Mouse (Mus musculus) midbrain, embryonic 13.5 days (tissue): ENCODE measurements around the gene Xxylt1. TPM values are rescaled to one million over a fixed set of nuclear protein-coding genes. Genes with fewer than 3 reads are reported as not detected.

Experiments
- ATAC-seq: fragments of 200-750 bp; cut with Nextera tagmentation; 2 replicates; pipeline ENCODE4 v1.8.0; 2017; ENCODE audit warnings: mild to moderate bottlenecking, moderate TSS enrichment, moderate library complexity
- H3K27ac ChIP-seq: fragments of 300-500 bp; sonication (generic); 2 replicates; pipeline ENCODE4 v1.5.1; 2015; ENCODE audit warnings: inconsistent platforms, mild to moderate bottlenecking, moderate library complexity
- H3K27me3 ChIP-seq: fragments of 300-500 bp; sonication (generic); 2 replicates; pipeline ENCODE4 v1.6.1; 2015; ENCODE audit warnings: mild to moderate bottlenecking, inconsistent platforms
- H3K36me3 ChIP-seq: fragments of 300-500 bp; sonication (generic); 2 replicates; pipeline ENCODE4 v1.6.1; 2015; ENCODE audit warnings: mild to moderate bottlenecking, inconsistent platforms
- H3K4me1 ChIP-seq: fragments of 300-500 bp; sonication (generic); replicated peaks from 2 replicates; pipeline ENCODE4 v1.6.1; 2015; ENCODE audit warnings: inconsistent platforms
- H3K4me2 ChIP-seq: fragments of 300-500 bp; sonication (generic); replicated peaks from 2 replicates; pipeline ENCODE4 v1.6.1; 2015; ENCODE audit warnings: moderate library complexity, mild to moderate bottlenecking, inconsistent platforms
- H3K4me3 ChIP-seq: fragments of 300-500 bp; sonication (generic); replicated peaks from 2 replicates; pipeline ENCODE4 v1.5.1; 2015; ENCODE audit warnings: mild to moderate bottlenecking, inconsistent platforms
- H3K9ac ChIP-seq: fragments of 300-500 bp; sonication (generic); replicated peaks from 2 replicates; pipeline ENCODE4 v1.6.1; 2015; ENCODE audit warnings: mild to moderate bottlenecking, inconsistent platforms
- H3K9me3 ChIP-seq: fragments of 300-500 bp; sonication (generic); 2 replicates; pipeline ENCODE4 v1.6.1; 2016; ENCODE audit warnings: mild to moderate bottlenecking, inconsistent platforms
- WGBS: fragments of 180-500 bp; shearing (Covaris S2); methylation state at CpG from one replicate; pipeline ENCODE4 v1.1.7; 2015; 5-methylcytosine and 5-hydroxymethylcytosine counted together
- polyA plus RNA-seq: library from polyadenylated mRNA; unstranded; fragments of >200 nt; fragmentation: Nextera tagmentation; extraction: Ambion mirVana; gene quantifications from 2 replicates; pipeline ENCODE4 v1.2.1, GENCODE M21; 2015

Xxylt1 gene
- polyA plus RNA-seq, 1 experiment from 2014 or later, result 8.8 TPM

GRCm38 (mm10) chr16:30922548-30922947, 158.7 kb downstream of the Xxylt1 start:
- H3K4me3 ChIP-seq, result no peak overlapping the region
- H3K9ac ChIP-seq, result no peak overlapping the region
- H3K27me3 ChIP-seq, result no peaks in the 10 kb centered on the region
- ATAC-seq, result no peak
- no peak overlapping the region for H3K27ac ChIP-seq
- peaks cover 4% of the 10 kb centered on the region; the same call in 1 of the 2 replicates for H3K9me3 ChIP-seq
- WGBS, result 49% methylated on average over 1 of the region's 1 CpGs
- H3K4me1 ChIP-seq, result 0 out of 2 replicates have a peak, but pooled peaks cover 3% of the 10 kb centered on the region
- no peak overlapping the region for H3K4me2 ChIP-seq
- no peaks in the 10 kb centered on the region for H3K36me3 ChIP-seq

- no peak overlapping the region for H3K4me2 ChIP-seq
- H3K27me3 ChIP-seq, result no peaks in the 10 kb centered on the region
- H3K9ac ChIP-seq, result no peak overlapping the region
- H3K4me1 ChIP-seq, result 0 out of 2 replicates have a peak, but pooled peaks cover 3% of the 10 kb centered on the region
- ATAC-seq, result no peak
- H3K27ac ChIP-seq, result no peak overlapping the region
- H3K36me3 ChIP-seq, result no peaks in the 10 kb centered on the region
- WGBS, result 90% methylated on average over 7 of the region's 7 CpGs
- no peak overlapping the region for H3K4me3 ChIP-seq
- peaks cover 4% of the 10 kb centered on the region; the same call in 1 of the 2 replicates for H3K9me3 ChIP-seq
Observed at GRCm38 (mm10) chr16:30918866-30919265, 162.4 kb downstream of the Xxylt1 start.

GRCm38 (mm10) chr16:30916931-30917330, 164.3 kb downstream of the Xxylt1 start:
- no peak overlapping the region for H3K27ac ChIP-seq
- no peaks in the 10 kb centered on the region for H3K4me1 ChIP-seq
- H3K9ac ChIP-seq, result no peak overlapping the region
- H3K36me3 ChIP-seq, result no peaks in the 10 kb centered on the region
- WGBS, result 78% methylated on average over 3 of the region's 3 CpGs
- no peak for ATAC-seq
- no peak overlapping the region for H3K4me2 ChIP-seq
- H3K9me3 ChIP-seq, result peaks cover 9% of the 10 kb centered on the region
- no peaks in the 10 kb centered on the region for H3K27me3 ChIP-seq
- no peak overlapping the region for H3K4me3 ChIP-seq

GRCm38 (mm10) chr16:30915611-30916220, 165.5 kb downstream of the Xxylt1 start:
- H3K4me1 ChIP-seq, result no peaks in the 10 kb centered on the region
- H3K36me3 ChIP-seq, result no peaks in the 10 kb centered on the region
- H3K9me3 ChIP-seq, result peaks cover 9% of the 10 kb centered on the region
- H3K27me3 ChIP-seq, result no peaks in the 10 kb centered on the region
- H3K9ac ChIP-seq, result no peak overlapping the region
- H3K4me3 ChIP-seq, result no peak overlapping the region
- no peak overlapping the region for H3K4me2 ChIP-seq
- WGBS, result 81% methylated on average over 14 of the region's 14 CpGs
- no peak overlapping the region for H3K27ac ChIP-seq
- ATAC-seq, result no peak

Other genes with a start within 250 kb of the Xxylt1 start
- 12.9 and 13.2 TPM in 2 replicates for gene Acap2, start 119.8 kb upstream of the Xxylt1 start, polyA plus RNA-seq
- 95.4 and 98.6 TPM in 2 replicates for gene Ppp1r2, start 193.8 kb upstream of the Xxylt1 start, polyA plus RNA-seq
- gene Apod, start 233.4 kb upstream of the Xxylt1 start, polyA plus RNA-seq, result 57.5 and 65.5 TPM in 2 replicates